Mouse (Mus musculus) liver, adult 2 months (tissue): ENCODE results near the gene Got2. TPM values are rescaled to one million over a fixed set of nuclear protein-coding genes. Genes with fewer than 3 reads are reported as not detected.

Experiments
- DNase-seq: peaks from one replicate; pipeline ENCODE4 v3.0.0-alpha.2; 2011; ENCODE audit warnings: low read depth, low spot score; ENCODE audit errors: extremely low read depth
- H3K27ac ChIP-seq: fragments of 200-500 bp; replicated peaks from 2 replicates; pipeline ENCODE4 v1.5.1; 2012; ENCODE audit warnings: low read depth, mild to moderate bottlenecking, control low read depth, inconsistent platforms, low read length; ENCODE audit not compliant: insufficient read depth
- H3K27me3 ChIP-seq: fragments of 200-500 bp; 2 replicates; pipeline ENCODE4 v1.6.1; 2012; ENCODE audit warnings: mild to moderate bottlenecking, moderate library complexity, low read length, inconsistent platforms; ENCODE audit not compliant: control insufficient read depth, insufficient read depth
- H3K36me3 ChIP-seq: fragments of 200-500 bp; 2 replicates; pipeline ENCODE4 v1.6.1; 2012; ENCODE audit warnings: low read length, inconsistent platforms; ENCODE audit not compliant: control insufficient read depth, insufficient read depth
- H3K4me1 ChIP-seq: fragments of 200-500 bp; 2 replicates; pipeline ENCODE4 v1.6.1; 2011; ENCODE audit warnings: low read length; ENCODE audit not compliant: control insufficient read depth, insufficient read depth
- H3K4me3 ChIP-seq: fragments of 200-500 bp; 2 replicates; pipeline ENCODE4 v1.5.1; 2011; ENCODE audit warnings: low read depth, mild to moderate bottlenecking, control low read depth, low read length, moderate library complexity; ENCODE audit not compliant: insufficient read depth
- H3K79me2 ChIP-seq: fragments of 200-500 bp; 2 replicates; pipeline ENCODE4 v1.6.1; 2012; ENCODE audit warnings: inconsistent platforms, mild to moderate bottlenecking, low read length, moderate library complexity; ENCODE audit not compliant: control insufficient read depth, insufficient read depth
- H3K9ac ChIP-seq: fragments of 200-500 bp; 2 replicates; pipeline ENCODE4 v1.6.1; 2012; ENCODE audit warnings: low read depth, mild to moderate bottlenecking, control low read depth, inconsistent platforms, low read length
- CTCF ChIP-seq: fragments of 200-500 bp; IDR thresholded peaks from 2 replicates; pipeline ENCODE4 v1.5.1; 2011; ENCODE audit warnings: low read depth, low read length, control low read depth
- POLR2A ChIP-seq: fragments of 200-500 bp; IDR thresholded peaks from 2 replicates; pipeline ENCODE4 v1.6.1; 2011; ENCODE audit warnings: low read length, control low read depth; ENCODE audit not compliant: insufficient read depth; ENCODE audit errors: extremely low read depth
- WGBS: fragments of 180-500 bp; shearing (Covaris S2); methylation state at CpG from one replicate; pipeline ENCODE4 v1.1.7; 2018; 5-methylcytosine and 5-hydroxymethylcytosine counted together
- polyA plus RNA-seq: library from polyadenylated mRNA; depleted of rRNA; stranded (reverse); fragments of >200 nt; gene quantifications from 2 replicates; pipeline ENCODE4 v1.2.3, GENCODE M21; 2012
- total RNA-seq: library from RNA; depleted of rRNA; stranded (reverse); fragments of >200 nt; gene quantifications from 2 replicates; pipeline ENCODE4 v1.2.3, GENCODE M21; 2014

Gene Got2
- total and polyA plus RNA-seq, 2 experiments = 271 to 350 TPM

GRCm38 (mm10) chr8:95886647-95887577, 1.4 kb downstream of the Got2 start:
- H3K36me3 ChIP-seq = peaks cover 2% of the 10 kb centered on the region; the same call in 1 of the 2 replicates
- DNase-seq = peak; percentile 72
- H3K9ac ChIP-seq = peak overlapping the region; percentile 90
- peak overlapping the region; percentile 65 for H3K4me3 ChIP-seq
- TF ChIP-seq POLR2A = no peak
- no peak for TF ChIP-seq CTCF
- H3K27ac ChIP-seq = peak overlapping the region; percentile 99
- 15% methylated on average over 17 of the region's 17 CpGs for WGBS
- H3K27me3 ChIP-seq = no peaks in the 10 kb centered on the region
- H3K4me1 ChIP-seq = peaks cover 10% of the 10 kb centered on the region
- peaks cover 22% of the 10 kb centered on the region for H3K79me2 ChIP-seq

GRCm38 (mm10) chr8:95885966-95886365, 2.4 kb downstream of the Got2 start:
- Histone ChIP-seq H3K27me3 (no peaks in the 10 kb centered on the region), H3K27ac (peak overlapping the region; percentile 99), H3K36me3 (peaks cover 2% of the 10 kb centered on the region; the same call in 1 of the 2 replicates), H3K79me2 (peaks cover 26% of the 10 kb centered on the region), H3K4me3 (no peak overlapping the region), H3K9ac (no peak overlapping the region), H3K4me1 (peaks cover 16% of the 10 kb centered on the region)
- no peak for TF ChIP-seq POLR2A
- no peak for TF ChIP-seq CTCF
- WGBS = 13% methylated on average over 5 of the region's 5 CpGs
- DNase-seq = peak; percentile 100

- WGBS = 20% methylated on average over 5 of the region's 5 CpGs
- Histone ChIP-seq H3K27me3 (no peaks in the 10 kb centered on the region), H3K4me3 (no peak overlapping the region), H3K4me1 (peaks cover 16% of the 10 kb centered on the region), H3K27ac (peak overlapping the region; percentile 92), H3K9ac (peak overlapping the region; percentile 66; the same call in 1 of the 2 replicates), H3K79me2 (peaks cover 26% of the 10 kb centered on the region), H3K36me3 (peaks cover 2% of the 10 kb centered on the region; the same call in 1 of the 2 replicates)
- TF ChIP-seq POLR2A (no peak), CTCF (no peak)
- peak; percentile 55 for DNase-seq
These were observed 3.0 kb downstream of the Got2 start for GRCm38 (mm10) chr8:95885271-95885841.

- H3K27me3 ChIP-seq = no peaks in the 10 kb centered on the region
- DNase-seq = peak; percentile 94
- TF ChIP-seq POLR2A (no peak), CTCF (no peak)
- 26% methylated on average over 12 of the region's 12 CpGs for WGBS
- peaks cover 22% of the 10 kb centered on the region for H3K4me1 ChIP-seq
- H3K27ac ChIP-seq = peak overlapping the region; percentile 92
- H3K4me3 ChIP-seq = no peak overlapping the region
- peaks cover 30% of the 10 kb centered on the region for H3K79me2 ChIP-seq
- peak overlapping the region; percentile 66 for H3K9ac ChIP-seq
- peaks cover 2% of the 10 kb centered on the region; the same call in 1 of the 2 replicates for H3K36me3 ChIP-seq
These were observed 3.9 kb downstream of the Got2 start for GRCm38 (mm10) chr8:95884491-95884890.

- WGBS = 69% methylated on average over 9 of the region's 9 CpGs
- Histone ChIP-seq H3K36me3 (peaks cover 10% of the 10 kb centered on the region), H3K4me1 (peaks cover 29% of the 10 kb centered on the region), H3K4me3 (no peak overlapping the region), H3K9ac (no peak overlapping the region), H3K79me2 (peaks cover 35% of the 10 kb centered on the region; the same call in 1 of the 2 replicates), H3K27me3 (no peaks in the 10 kb centered on the region), H3K27ac (no peak overlapping the region)
- DNase-seq = no peak
- no peak for TF ChIP-seq POLR2A
- no peak for TF ChIP-seq CTCF
These were observed 6.2 kb downstream of the Got2 start for GRCm38 (mm10) chr8:95882191-95882590.
